8 mouse cellular contexts compared by ENCODE assay signal in the genomic region with DNA sequence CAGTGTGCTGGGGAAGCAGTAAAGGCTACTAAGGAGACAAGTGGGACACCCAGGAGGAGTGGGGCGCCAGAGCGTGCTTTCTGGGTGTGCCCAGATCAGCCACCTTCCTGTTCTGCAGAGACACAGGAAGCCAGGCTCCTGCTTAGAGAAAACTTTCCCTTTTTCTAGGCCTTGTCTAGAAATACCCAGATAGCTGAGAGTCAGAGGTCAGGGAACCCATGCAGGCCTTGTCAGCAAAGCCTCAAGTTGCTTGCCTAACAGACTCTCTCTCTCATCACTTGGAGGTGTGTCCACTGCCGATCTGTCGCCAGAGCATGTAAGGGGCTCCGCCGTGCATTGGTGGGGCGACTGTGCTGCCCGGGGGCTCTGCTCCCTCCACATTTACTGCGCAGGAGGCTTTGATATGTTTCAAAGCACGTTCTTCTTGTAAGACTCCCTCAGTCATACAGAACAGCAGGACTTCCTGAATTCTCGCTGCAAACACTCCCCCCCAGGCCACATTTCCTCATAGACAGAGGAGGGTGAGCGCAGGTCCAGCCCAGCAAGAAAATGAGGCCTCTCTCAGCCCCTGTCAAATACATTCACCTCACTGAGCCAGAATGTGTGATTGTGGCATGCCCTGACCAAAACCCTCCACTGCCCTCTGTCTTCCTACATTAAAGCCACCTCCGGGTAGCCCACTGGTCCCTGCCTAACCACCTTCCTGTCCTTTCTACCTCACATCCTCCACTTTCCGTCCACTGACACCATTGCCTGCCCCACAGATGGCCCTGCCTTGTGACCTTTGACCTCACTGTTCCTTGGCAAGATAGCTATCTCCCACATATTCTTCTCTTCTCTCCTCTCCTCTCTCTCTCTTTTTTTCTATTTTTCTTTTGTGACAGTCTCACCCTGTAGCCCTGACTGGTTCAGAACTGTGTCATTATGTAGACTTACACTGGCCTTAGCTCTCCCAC. TPM values are rescaled to one million over a fixed set of nuclear protein-coding genes. Genes with fewer than 3 reads are reported as not detected.
DNase-seq lines count a peak whose midpoint lies in the region; ATAC-seq and TF ChIP-seq lines count a peak whose summit lies in the region.

No protein-coding gene starts in this region.

- peak; percentile 18; the same call in 1 of the 2 replicates for TF ChIP-seq CTCF in cerebellum, adult 2 months (IDR thresholded peaks at IDR 0.05; ENCODE audit: borderline replicate concordance, insufficient read depth, low read depth, low read length)
- TF ChIP-seq CTCF in heart, postnatal 0 days (IDR thresholded peaks at IDR 0.05; ENCODE audit: low read depth) = peak; percentile 32

- WGBS in cerebellum, adult 2 months = 60% methylated on average over 14 of the region's 14 CpGs
- 26% methylated on average over 14 of the region's 14 CpGs for WGBS in heart, postnatal 0 days
- 22% methylated on average over 14 of the region's 14 CpGs for WGBS in liver, embryonic 15.5 days (ENCODE audit: insufficient replicate concordance)

- peak overlapping the region; percentile 44; the same call in 1 of the 2 replicates for H3K9ac ChIP-seq in heart, postnatal 0 days (replicated peaks; ENCODE audit: low read depth, low read length)
- H3K9ac ChIP-seq in liver, embryonic 15.5 days = peak overlapping the region; percentile 53

- H3K27ac ChIP-seq in cerebellum, adult 2 months (ENCODE audit: insufficient read depth, low read length) = no peak overlapping the region
- H3K27ac ChIP-seq in heart, postnatal 0 days (ENCODE audit: low read depth) = peak overlapping the region; percentile 73
- peak overlapping the region; percentile 95 for H3K27ac ChIP-seq in liver, embryonic 15.5 days (replicated peaks)

- H3K27me3 ChIP-seq in cerebellum, adult 2 months (ENCODE audit: control insufficient read depth, insufficient read depth, low read length) = no peaks in the 10 kb centered on the region
- H3K27me3 ChIP-seq in heart, postnatal 0 days (ENCODE audit: control insufficient read depth, insufficient read depth, low read length) = no peaks in the 10 kb centered on the region
- H3K27me3 ChIP-seq in liver, embryonic 15.5 days = no peaks in the 10 kb centered on the region

- no peaks in the 10 kb centered on the region for H3K9me3 ChIP-seq in heart, postnatal 0 days (replicated peaks; ENCODE audit: control insufficient read depth, low read length)
- no peaks in the 10 kb centered on the region for H3K9me3 ChIP-seq in liver, embryonic 15.5 days (replicated peaks)

- no peak for DNase-seq in cerebellum, adult 2 months
- no peak for DNase-seq in cerebellum, postnatal 36 days
- DNase-seq in embryo, embryonic 10 days (ENCODE audit: low spot score) = peak; percentile 59
- peak; percentile 42 for DNase-seq in heart, postnatal 0 days (ENCODE audit: low spot score)
- DNase-seq in natural killer cell, adult 2 months (ENCODE audit: low spot score in 2 of 2) = peak; percentile 70 to 78
- DNase-seq in urinary bladder, adult 18-20 months (ENCODE audit: low spot score in 2 of 2) = no peak
- DNase-seq in adrenal gland, adult 18-20 months (ENCODE audit: low spot score in 2 of 2) = no peak

- TF ChIP-seq EP300 in heart, postnatal 0 days (IDR thresholded peaks at IDR 0.05; ENCODE audit: low read depth) = no peak

- peak; percentile 47 for ATAC-seq in heart, postnatal 0 days (ENCODE audit: insufficient read depth, low read depth)
- ATAC-seq in liver, embryonic 15.5 days (ENCODE audit: insufficient read depth) = no peak

- H3K4me3 ChIP-seq in cerebellum, adult 2 months (replicated peaks; ENCODE audit: insufficient read depth, low read depth, low read length) = no peak overlapping the region
- no peak overlapping the region for H3K4me3 ChIP-seq in heart, postnatal 0 days (ENCODE audit: low read depth, low read length)
- H3K4me3 ChIP-seq in liver, embryonic 15.5 days (replicated peaks) = peak overlapping the region; percentile 52

- no peaks in the 10 kb centered on the region for H3K36me3 ChIP-seq in heart, postnatal 0 days (replicated peaks; ENCODE audit: control insufficient read depth, insufficient read depth, low read length)
- no peaks in the 10 kb centered on the region for H3K36me3 ChIP-seq in liver, embryonic 15.5 days (replicated peaks)

- no peak for TF ChIP-seq POLR2A in cerebellum, adult 2 months (IDR thresholded peaks at IDR 0.05; ENCODE audit: borderline replicate concordance, insufficient read depth, low read length)

- no peak overlapping the region for H3K4me2 ChIP-seq in heart, postnatal 0 days (ENCODE audit: low read depth, low read length)
- H3K4me2 ChIP-seq in liver, embryonic 15.5 days = peak overlapping the region; percentile 67

- peaks cover 4% of the 10 kb centered on the region for H3K4me1 ChIP-seq in cerebellum, adult 2 months (ENCODE audit: control insufficient read depth, insufficient read depth, low read length)
- peaks cover 24% of the 10 kb centered on the region for H3K4me1 ChIP-seq in heart, postnatal 0 days (ENCODE audit: control insufficient read depth, insufficient read depth)
- H3K4me1 ChIP-seq in liver, embryonic 15.5 days (replicated peaks) = peaks cover 68% of the 10 kb centered on the region

RNA-seq across cellular contexts. Expression of gene Vps37b, which starts 18.3 kb away (rescaled TPM):
- polyA plus RNA-seq in cerebellum, adult 2 months (2012; rRNA removed) = 41.7 and 47.5 TPM in 2 replicates
- 51.4 and 59.6 TPM in 2 replicates for total RNA-seq in heart, postnatal 0 days (2014; rRNA removed; ENCODE audit: low replicate concordance)
- polyA plus RNA-seq in heart, postnatal 0 days (2015; fragmentation: Nextera tagmentation; extraction: Ambion mirVana) = 44.5 and 55.7 TPM in 2 replicates
- 16.5 and 17.3 TPM in 2 replicates for polyA plus RNA-seq in liver, embryonic 15.5 days (2015; fragmentation: Nextera tagmentation; extraction: Ambion mirVana)
- 100 to 1,000 TPM in 1 of 2 experiments, 10 to 100 TPM in 1; 97.2 to 127 TPM for total RNA-seq in adrenal gland, adult 18-20 months (2021)

RNA-seq across cellular contexts. Expression of gene Abcb9, which starts 45.2 kb away (rescaled TPM):
- polyA plus RNA-seq in cerebellum, adult 2 months (2012; rRNA removed) = 34.7 and 37.1 TPM in 2 replicates
- total RNA-seq in heart, postnatal 0 days (2014; rRNA removed; ENCODE audit: low replicate concordance) = 1.8 and 5.4 TPM in 2 replicates
- 2.3 and 3.0 TPM in 2 replicates for polyA plus RNA-seq in heart, postnatal 0 days (2015; fragmentation: Nextera tagmentation; extraction: Ambion mirVana)
- polyA plus RNA-seq in liver, embryonic 15.5 days (2015; fragmentation: Nextera tagmentation; extraction: Ambion mirVana) = 6.1 and 7.1 TPM in 2 replicates
- 10 to 100 TPM; 10.6 to 15.2 TPM for total RNA-seq in adrenal gland, adult 18-20 months (2021)

Comparison
In these comparisons a context has a peak if more than half of its experiments do, and no peak if none do; other contexts are left out.
1. DNase-seq: peak in embryo, embryonic 10 days (single experiment), heart, postnatal 0 days (single experiment) and natural killer cell, adult 2 months (2 of 2); none in cerebellum, adult 2 months (0 of 2), cerebellum, postnatal 36 days (0 of 2), urinary bladder, adult 18-20 months (0 of 2) and adrenal gland, adult 18-20 months (0 of 2).